21 mouse cellular contexts compared by ENCODE assay signal in the genomic region with DNA sequence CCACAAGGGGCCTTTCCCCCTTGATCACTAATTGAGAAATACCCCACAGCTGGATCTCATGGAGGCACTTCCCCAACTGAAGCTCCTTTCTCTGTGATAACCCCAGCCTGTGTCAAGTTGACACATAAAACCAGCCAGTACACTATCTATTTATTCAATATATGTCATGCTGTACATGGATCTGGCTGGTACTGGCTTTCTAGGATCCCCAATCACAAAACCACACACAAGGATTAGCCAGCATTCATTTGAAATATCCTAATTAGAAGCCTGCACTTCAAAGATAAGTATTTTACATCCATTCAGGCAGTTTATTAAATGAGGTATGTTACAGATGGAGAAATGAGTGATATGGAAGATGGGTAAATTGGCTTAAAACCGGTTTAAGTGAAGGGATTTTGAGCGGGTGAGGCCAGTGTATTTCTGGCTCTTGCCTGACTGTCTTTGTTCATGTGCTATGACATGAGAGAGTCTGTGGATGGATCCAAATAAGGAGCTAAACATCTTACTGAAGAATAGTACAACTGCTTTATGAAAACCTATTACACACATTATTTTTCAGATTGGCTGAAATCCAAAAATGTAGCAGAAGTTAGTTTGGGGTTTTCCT.
DNase-seq lines count a peak whose midpoint lies in the region; ATAC-seq and TF ChIP-seq lines count a peak whose summit lies in the region.
"Had no signal": no experiment of that assay in that cellular context is flagged by ENCODE, and none has a peak within 500 bp of the region (broad histone marks: within the 10 kb centered on the region; RNA-seq: fewer than 3 reads in every experiment).

No protein-coding gene starts in this region.

- no peak overlapping the region for H3K9ac ChIP-seq in intestine, embryonic 14.5 days (ENCODE audit: low read length)
- H3K9ac ChIP-seq in intestine, embryonic 16.5 days (ENCODE audit: low read depth, low read length), result no peak overlapping the region
- no peak overlapping the region for H3K9ac ChIP-seq in midbrain, embryonic 13.5 days (replicated peaks)
- H3K9ac ChIP-seq in midbrain, postnatal 0 days (replicated peaks; ENCODE audit: low read length, poor library complexity, severe bottlenecking), result no peak overlapping the region
- H3K9ac ChIP-seq: embryonic facial prominence, embryonic 12.5 days; forebrain, embryonic 15.5 days; hindbrain, embryonic 12.5 days had no signal

- no peaks in the 10 kb centered on the region for H3K27me3 ChIP-seq in intestine, embryonic 14.5 days (replicated peaks; ENCODE audit: control insufficient read depth, insufficient read depth, low read length)
- no peaks in the 10 kb centered on the region for H3K27me3 ChIP-seq in intestine, embryonic 16.5 days (replicated peaks; ENCODE audit: control insufficient read depth, insufficient read depth, low read length)
- no peaks in the 10 kb centered on the region for H3K27me3 ChIP-seq in midbrain, embryonic 13.5 days
- H3K27me3 ChIP-seq in midbrain, postnatal 0 days (ENCODE audit: insufficient read depth, low read length), result no peaks in the 10 kb centered on the region
- H3K27me3 ChIP-seq: embryonic facial prominence, embryonic 12.5 days; forebrain, embryonic 15.5 days; hindbrain, embryonic 12.5 days; Patski had no signal

- peak overlapping the region; percentile 36; the same call in 1 of the 2 replicates for H3K27ac ChIP-seq in intestine, embryonic 14.5 days (ENCODE audit: low read depth)
- no peak overlapping the region for H3K27ac ChIP-seq in intestine, embryonic 16.5 days (ENCODE audit: low read length)
- H3K27ac ChIP-seq in midbrain, embryonic 13.5 days, result no peak overlapping the region
- no peak overlapping the region for H3K27ac ChIP-seq in midbrain, postnatal 0 days (ENCODE audit: low read depth, low read length)
- H3K27ac ChIP-seq: embryonic facial prominence, embryonic 12.5 days; forebrain, embryonic 15.5 days; heart, adult 2 months; hindbrain, embryonic 12.5 days had no signal

- no peaks in the 10 kb centered on the region; the same call in 1 of the 2 replicates for H3K4me1 ChIP-seq in intestine, embryonic 14.5 days (replicated peaks; ENCODE audit: control insufficient read depth, insufficient read depth, low read length)
- H3K4me1 ChIP-seq in intestine, embryonic 16.5 days (ENCODE audit: control insufficient read depth, insufficient read depth, low read length), result no peaks in the 10 kb centered on the region
- 0 out of 2 replicates have a peak, but pooled peaks cover 4% of the 10 kb centered on the region for H3K4me1 ChIP-seq in midbrain, embryonic 13.5 days (replicated peaks)
- H3K4me1 ChIP-seq in midbrain, postnatal 0 days (ENCODE audit: insufficient read depth, low read length), result no peaks in the 10 kb centered on the region
- H3K4me1 ChIP-seq: embryonic facial prominence, embryonic 12.5 days; forebrain, embryonic 15.5 days; hindbrain, embryonic 12.5 days had no signal

- DNase-seq in intestine, embryonic 14.5 days (ENCODE audit: low spot score), result no peak
- peak; percentile 36 for DNase-seq in brain, embryonic 14.5 days (ENCODE audit: low read depth)
- DNase-seq in midbrain, postnatal 0 days (ENCODE audit: low spot score), result no peak
- DNase-seq in left cerebral cortex, postnatal 25 days (ENCODE audit: low spot score in 2 of 2), result no peak
- DNase-seq in adrenal gland, postnatal 14 days, result no peak
- DNase-seq: adrenal gland, postnatal 36 days; cerebellum, adult 11 months; cerebellum, adult 8-10 months; cerebellum, postnatal 14 days; gastrocnemius, postnatal 14 days; heart, adult 2 months; heart, postnatal 36 days had no signal

- TF ChIP-seq CTCF in brain, embryonic 14.5 days (IDR thresholded peaks at IDR 0.05; ENCODE audit: borderline replicate concordance, extremely low read depth, insufficient read depth, insufficient read length), result no peak
- TF ChIP-seq CTCF in midbrain, postnatal 0 days (IDR thresholded peaks at IDR 0.05), result no peak

- no peak overlapping the region for H3K4me2 ChIP-seq in intestine, embryonic 14.5 days (ENCODE audit: low read length)
- no peak overlapping the region for H3K4me2 ChIP-seq in intestine, embryonic 16.5 days (ENCODE audit: low read depth, low read length)
- no peak overlapping the region for H3K4me2 ChIP-seq in midbrain, embryonic 13.5 days (replicated peaks)
- no peak overlapping the region for H3K4me2 ChIP-seq in midbrain, postnatal 0 days (ENCODE audit: low read depth, low read length, poor library complexity, severe bottlenecking)
- H3K4me2 ChIP-seq: embryonic facial prominence, embryonic 12.5 days; forebrain, embryonic 15.5 days; heart, embryonic 11.5 days; hindbrain, embryonic 12.5 days had no signal

- no peak overlapping the region for H3K4me3 ChIP-seq in intestine, embryonic 14.5 days (ENCODE audit: low read depth, low read length)
- H3K4me3 ChIP-seq in intestine, embryonic 16.5 days (ENCODE audit: low read length), result no peak overlapping the region
- no peak overlapping the region for H3K4me3 ChIP-seq in midbrain, embryonic 13.5 days (replicated peaks)
- no peak overlapping the region for H3K4me3 ChIP-seq in midbrain, postnatal 0 days (ENCODE audit: low read depth, low read length)
- H3K4me3 ChIP-seq: embryonic facial prominence, embryonic 12.5 days; forebrain, embryonic 15.5 days; heart, adult 2 months; hindbrain, embryonic 12.5 days had no signal

- ATAC-seq in intestine, embryonic 14.5 days (replicated peaks; ENCODE audit: low FRiP score, low TSS enrichment, low read depth), result no peak
- ATAC-seq in intestine, embryonic 16.5 days, result no peak
- peak; percentile 71 for ATAC-seq in midbrain, embryonic 13.5 days
- peak; percentile 55; the same call in 1 of the 2 replicates for ATAC-seq in midbrain, postnatal 0 days (ENCODE audit: low FRiP score)
- ATAC-seq: activated CD4-positive, CD25-positive, alpha-beta regulatory T cell, adult 4 months; forebrain, embryonic 15.5 days; hindbrain, embryonic 16.5 days; Patski had no signal

- no peaks in the 10 kb centered on the region for H3K36me3 ChIP-seq in intestine, embryonic 14.5 days (ENCODE audit: control insufficient read depth, insufficient read depth, low read length)
- no peaks in the 10 kb centered on the region for H3K36me3 ChIP-seq in intestine, embryonic 16.5 days (ENCODE audit: control insufficient read depth, insufficient read depth, low read length)
- H3K36me3 ChIP-seq in midbrain, embryonic 13.5 days, result no peaks in the 10 kb centered on the region
- H3K36me3 ChIP-seq in midbrain, postnatal 0 days (ENCODE audit: insufficient read depth, low read length), result no peaks in the 10 kb centered on the region
- H3K36me3 ChIP-seq: embryonic facial prominence, embryonic 12.5 days; forebrain, embryonic 15.5 days; hindbrain, embryonic 12.5 days had no signal

- 54% methylated on average over 2 of the region's 2 CpGs for WGBS in intestine, embryonic 14.5 days
- WGBS in intestine, embryonic 16.5 days, result 60% methylated on average over 2 of the region's 2 CpGs
- WGBS in midbrain, embryonic 13.5 days, result 71% methylated on average over 2 of the region's 2 CpGs
- 75% methylated on average over 2 of the region's 2 CpGs for WGBS in midbrain, postnatal 0 days

- intact Hi-C loops in left cerebral cortex, postnatal 25 days (cut with DNase I), result no loop called here

- TF ChIP-seq POLR2A in brain, embryonic 14.5 days (IDR thresholded peaks at IDR 0.05; ENCODE audit: borderline replicate concordance, extremely low read depth, insufficient read depth, insufficient read length, poor library complexity, severe bottlenecking), result no peak

- H3K9me3 ChIP-seq in intestine, embryonic 14.5 days (ENCODE audit: control insufficient read depth, low read length), result no peaks in the 10 kb centered on the region
- no peaks in the 10 kb centered on the region for H3K9me3 ChIP-seq in intestine, embryonic 16.5 days (ENCODE audit: control insufficient read depth, low read length)
- H3K9me3 ChIP-seq in midbrain, embryonic 13.5 days, result no peaks in the 10 kb centered on the region
- H3K9me3 ChIP-seq in midbrain, postnatal 0 days (ENCODE audit: low read length), result no peaks in the 10 kb centered on the region
- H3K9me3 ChIP-seq: embryonic facial prominence, embryonic 12.5 days; forebrain, embryonic 15.5 days; hindbrain, embryonic 12.5 days had no signal

Comparison
In these comparisons a context has a peak if more than half of its experiments do, and no peak if none do; other contexts are left out.
1. ATAC-seq: peak in midbrain, embryonic 13.5 days (single experiment) and midbrain, postnatal 0 days (single experiment); none in intestine, embryonic 14.5 days (single experiment) and intestine, embryonic 16.5 days (single experiment).